Mouse (Mus musculus): ENCODE measurements around the gene Btnl2.

Gene Btnl2

DNA sequence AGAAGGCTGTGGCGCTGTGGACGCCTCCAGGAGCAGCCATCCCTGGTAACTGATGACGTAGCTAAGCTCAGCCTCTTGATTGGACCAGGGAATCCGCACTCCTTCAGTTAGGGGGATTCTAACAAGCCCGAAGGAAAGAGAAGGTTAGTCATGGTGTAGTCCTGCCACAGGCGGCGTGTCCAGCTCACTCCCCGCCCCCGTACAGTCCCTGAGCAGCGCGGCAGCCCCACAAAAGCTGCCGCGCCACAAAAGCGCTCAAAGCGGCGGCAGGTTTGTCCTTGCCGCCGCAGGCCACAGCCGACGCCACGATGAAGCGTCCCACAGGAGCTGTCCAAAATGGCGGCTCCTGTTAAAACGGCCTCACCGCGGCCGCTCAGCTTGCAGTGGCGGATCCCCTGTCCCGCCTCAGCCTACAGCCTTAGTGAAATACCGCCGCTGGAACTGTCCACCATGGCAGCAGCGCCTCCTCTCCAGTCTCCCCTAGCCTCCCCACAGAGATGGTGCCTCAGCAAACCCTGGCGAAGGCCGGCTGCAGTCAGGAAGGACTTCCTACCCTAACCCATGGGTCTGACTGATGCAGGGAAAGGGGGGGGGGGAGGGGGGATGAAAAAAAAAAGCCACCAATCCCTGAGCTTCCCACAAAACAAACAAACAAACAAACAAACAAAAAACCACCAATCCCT, 44.2 kb downstream of the Btnl2 start, which contains the start of gene BC051142:
Gene BC051142, plus strand, starts transcription at position 110 of the 683 bp plus-strand sequence.
- in situ Hi-C loops (cut with MseI, MboI), result no loop called here

DNA sequence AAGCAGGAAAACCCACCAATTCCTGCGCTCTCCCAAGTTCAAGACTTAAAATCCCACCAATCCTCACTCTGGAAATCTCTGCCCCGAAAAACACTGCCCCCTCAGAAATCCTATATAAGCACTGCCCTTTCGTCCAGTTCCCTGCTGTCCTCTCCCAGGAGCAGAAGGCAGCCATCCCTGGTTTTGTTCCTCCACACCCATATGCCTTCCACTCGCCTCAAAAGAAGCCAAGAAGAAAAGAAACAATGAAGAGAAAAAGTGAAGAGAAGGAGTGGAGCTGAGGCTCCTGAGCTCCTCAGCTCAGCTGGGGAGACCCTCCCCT, 44.7 kb downstream of the Btnl2 start:
- in situ Hi-C loops (cut with MseI, MboI), result no loop called here

DNA sequence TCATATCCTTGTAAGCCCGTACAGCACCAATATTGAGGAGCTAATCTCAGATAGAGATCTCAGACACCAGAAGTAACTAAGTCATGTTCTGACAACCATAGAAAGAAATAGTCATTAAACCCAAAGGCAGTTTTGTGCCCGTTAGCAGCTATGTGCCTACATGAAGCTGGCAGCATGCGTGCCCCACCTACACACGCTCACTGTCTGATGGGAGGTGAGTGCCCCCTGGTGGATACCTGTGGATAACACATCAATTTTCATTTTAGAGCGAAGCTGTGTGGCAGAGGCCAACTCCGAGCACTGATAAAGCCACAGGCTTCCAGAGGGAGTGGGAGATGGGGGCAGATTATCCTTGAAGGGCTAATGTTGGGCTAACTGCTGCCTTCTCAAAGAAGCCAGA, 56.5 kb downstream of the Btnl2 start:
- in situ Hi-C loops (cut with MseI, MboI), result no loop called here
